Mouse (Mus musculus) heart, embryonic 12.5 days (tissue): ENCODE measurements around the gene Clec16a. TPM values are rescaled to one million over a fixed set of nuclear protein-coding genes. Genes with fewer than 3 reads are reported as not detected.

Experiments used
- ATAC-seq: fragments of 200-750 bp; cut with Nextera tagmentation; 2 replicates; pipeline ENCODE4 v1.8.0; 2017; ENCODE audit warnings: moderate TSS enrichment, moderate library complexity; ENCODE audit not compliant: insufficient number of reproducible peaks, low FRiP score
- H3K27ac ChIP-seq: fragments of 300-500 bp; sonication (generic); 2 replicates; pipeline ENCODE4 v1.5.1; 2016; ENCODE audit warnings: mild to moderate bottlenecking, moderate library complexity; ENCODE audit not compliant: poor library complexity, severe bottlenecking
- H3K27me3 ChIP-seq: fragments of 300-500 bp; sonication (generic); replicated peaks from 2 replicates; pipeline ENCODE4 v1.6.1; 2016; ENCODE audit warnings: mild to moderate bottlenecking, moderate library complexity
- H3K36me3 ChIP-seq: fragments of 300-500 bp; sonication (generic); 2 replicates; pipeline ENCODE4 v1.6.1; 2016; ENCODE audit warnings: mild to moderate bottlenecking, moderate library complexity
- H3K4me1 ChIP-seq: fragments of 300-500 bp; sonication (generic); replicated peaks from 2 replicates; pipeline ENCODE4 v1.6.1; 2016; ENCODE audit warnings: mild to moderate bottlenecking
- H3K4me2 ChIP-seq: fragments of 300-500 bp; sonication (generic); 2 replicates; pipeline ENCODE4 v1.6.1; 2016; ENCODE audit warnings: mild to moderate bottlenecking, moderate library complexity
- H3K4me3 ChIP-seq: fragments of 300-500 bp; sonication (generic); 2 replicates; pipeline ENCODE4 v1.5.1; 2016; ENCODE audit warnings: mild to moderate bottlenecking
- H3K9ac ChIP-seq: fragments of 300-500 bp; sonication (generic); 2 replicates; pipeline ENCODE4 v1.6.1; 2016; ENCODE audit warnings: mild to moderate bottlenecking, moderate library complexity
- H3K9me3 ChIP-seq: fragments of 300-500 bp; sonication (generic); replicated peaks from 2 replicates; pipeline ENCODE4 v1.6.1; 2016; ENCODE audit warnings: mild to moderate bottlenecking, moderate library complexity
- WGBS: fragments of 180-500 bp; shearing (Covaris S2); methylation state at CpG from one replicate; pipeline ENCODE4 v1.1.7; 2016; 5-methylcytosine and 5-hydroxymethylcytosine counted together
- polyA plus RNA-seq: library from polyadenylated mRNA; unstranded; fragments of >200 nt; fragmentation: Nextera tagmentation; extraction: Ambion mirVana; gene quantifications from 2 replicates; pipeline ENCODE4 v1.2.1, GENCODE M21; 2016

The Clec16a gene
- polyA plus RNA-seq, 1 experiment from 2014 or later = 30.0 TPM

DNA sequence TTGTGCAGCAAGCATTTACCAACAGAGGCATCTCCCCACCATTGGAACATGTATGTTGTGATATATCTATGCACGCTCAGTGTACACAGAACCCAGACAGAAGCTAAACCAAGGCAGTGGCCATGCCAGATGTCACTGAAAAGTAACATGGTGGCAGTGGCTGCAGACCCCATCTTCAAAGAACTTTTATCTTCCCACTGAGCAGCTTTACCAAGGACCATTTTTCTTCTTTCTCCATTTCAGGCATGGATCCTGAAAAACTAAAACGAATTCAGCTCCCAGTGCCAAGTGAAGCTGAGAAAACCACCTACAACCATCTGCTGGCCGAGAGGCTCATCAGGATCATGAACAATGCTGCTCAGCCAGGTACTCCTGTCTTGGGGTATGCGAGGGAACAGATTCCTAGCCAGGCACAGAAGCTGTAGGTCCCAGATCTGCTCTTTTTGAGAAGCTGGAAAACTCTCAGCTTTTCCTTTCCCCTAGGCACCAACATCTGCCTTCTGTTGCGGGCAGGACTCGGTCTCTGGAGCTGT is 82.1 kb downstream of the Clec16a start:
- Histone ChIP-seq H3K9ac (no peak overlapping the region), H3K4me2 (no peak overlapping the region), H3K27ac (no peak overlapping the region), H3K4me1 (peaks cover 28% of the 10 kb centered on the region), H3K36me3 (peaks cover 10% of the 10 kb centered on the region; the same call in 1 of the 2 replicates), H3K4me3 (no peak overlapping the region), H3K9me3 (no peaks in the 10 kb centered on the region), H3K27me3 (no peaks in the 10 kb centered on the region)
- no peak for ATAC-seq
- 89% methylated on average over 6 of the region's 6 CpGs for WGBS

DNA sequence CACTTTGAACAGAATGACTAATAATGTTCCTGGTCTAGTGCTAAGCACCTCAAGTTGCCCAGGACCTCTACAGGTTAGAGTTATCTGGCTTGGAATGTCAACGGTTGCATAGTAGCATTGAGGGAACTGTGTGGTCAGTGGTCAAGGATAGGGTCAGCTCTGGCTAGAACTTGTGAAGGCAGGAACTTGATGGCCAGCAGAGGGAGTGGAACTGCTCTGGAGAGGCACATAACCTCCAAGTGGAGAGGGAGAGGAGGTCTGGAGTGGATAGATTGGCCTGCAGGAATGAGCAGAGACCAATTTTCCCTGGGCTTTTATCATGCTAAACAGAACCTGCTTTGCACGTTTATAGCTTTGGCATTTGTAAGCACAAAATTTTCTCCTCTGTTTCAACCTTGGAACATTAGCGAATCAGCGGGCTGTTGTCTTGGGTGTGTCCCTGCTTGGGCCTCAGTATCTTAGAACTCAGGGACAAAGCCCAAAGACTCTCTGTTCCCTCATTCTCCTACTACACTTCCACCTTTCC is 83.0 kb downstream of the Clec16a start:
- Histone ChIP-seq H3K27ac (peak overlapping the region; percentile 34; the same call in 1 of the 2 replicates), H3K36me3 (peaks cover 11% of the 10 kb centered on the region), H3K9me3 (no peaks in the 10 kb centered on the region), H3K4me3 (no peak overlapping the region), H3K27me3 (no peaks in the 10 kb centered on the region), H3K4me1 (peaks cover 28% of the 10 kb centered on the region), H3K4me2 (no peak overlapping the region), H3K9ac (no peak overlapping the region)
- WGBS = 73% methylated on average over 4 of the region's 4 CpGs
- ATAC-seq = no peak

DNA sequence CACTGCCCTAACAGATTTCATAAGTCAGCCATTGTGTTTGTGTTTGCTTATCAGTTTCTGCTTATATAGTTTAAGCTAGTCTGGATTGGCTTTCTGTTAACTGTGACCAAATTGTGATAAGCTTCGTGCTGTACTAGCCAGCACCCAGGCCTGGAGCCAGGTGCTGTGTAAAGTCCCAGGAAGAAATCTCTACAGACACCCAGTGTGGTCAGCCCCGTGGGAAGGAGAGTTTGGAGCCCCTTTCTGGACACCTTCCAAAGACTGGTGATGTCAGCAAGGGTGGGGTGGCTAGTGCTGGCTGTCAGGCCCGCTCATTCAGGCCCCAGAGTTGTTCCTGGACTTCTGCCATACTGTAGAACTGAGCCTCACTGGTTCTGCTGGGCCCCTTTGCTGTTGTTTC is 83.8 kb downstream of the Clec16a start:
- H3K36me3 ChIP-seq = peaks cover 14% of the 10 kb centered on the region
- peak overlapping the region; percentile 71; the same call in 1 of the 2 replicates for H3K27ac ChIP-seq
- no peak overlapping the region for H3K4me3 ChIP-seq
- peaks cover 28% of the 10 kb centered on the region for H3K4me1 ChIP-seq
- H3K4me2 ChIP-seq = no peak overlapping the region
- 25% methylated on average over 3 of the region's 3 CpGs for WGBS
- no peaks in the 10 kb centered on the region for H3K27me3 ChIP-seq
- no peak overlapping the region for H3K9ac ChIP-seq
- ATAC-seq = peak; percentile 75
- no peaks in the 10 kb centered on the region for H3K9me3 ChIP-seq

DNA sequence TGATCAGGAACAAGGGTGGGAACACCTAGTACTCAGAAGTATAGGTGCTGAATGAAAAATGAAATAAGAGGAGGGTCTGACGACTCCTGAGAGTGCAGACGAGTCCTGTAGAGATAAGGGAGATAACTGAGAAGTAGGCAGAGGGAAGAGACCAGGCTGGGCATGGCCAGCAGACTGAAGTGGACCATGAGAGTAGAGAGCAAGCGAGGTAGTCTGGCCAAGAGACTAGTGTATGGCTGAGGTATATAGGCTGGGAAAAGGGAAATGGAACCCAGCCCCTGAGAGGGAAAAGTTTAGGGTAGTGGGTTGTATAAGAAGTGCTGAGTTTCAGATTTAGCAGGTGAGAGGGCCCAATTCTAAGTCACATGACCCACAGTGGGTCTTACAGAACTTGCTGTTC is 84.2 kb downstream of the Clec16a start:
- peaks cover 14% of the 10 kb centered on the region for H3K36me3 ChIP-seq
- peaks cover 28% of the 10 kb centered on the region for H3K4me1 ChIP-seq
- no peak overlapping the region for H3K4me2 ChIP-seq
- no peaks in the 10 kb centered on the region for H3K9me3 ChIP-seq
- H3K27ac ChIP-seq = peak overlapping the region; percentile 71; the same call in 1 of the 2 replicates
- peak; percentile 57 for ATAC-seq
- no peak overlapping the region for H3K9ac ChIP-seq
- 35% methylated on average over 3 of the region's 3 CpGs for WGBS
- no peak overlapping the region for H3K4me3 ChIP-seq
- H3K27me3 ChIP-seq = no peaks in the 10 kb centered on the region

DNA sequence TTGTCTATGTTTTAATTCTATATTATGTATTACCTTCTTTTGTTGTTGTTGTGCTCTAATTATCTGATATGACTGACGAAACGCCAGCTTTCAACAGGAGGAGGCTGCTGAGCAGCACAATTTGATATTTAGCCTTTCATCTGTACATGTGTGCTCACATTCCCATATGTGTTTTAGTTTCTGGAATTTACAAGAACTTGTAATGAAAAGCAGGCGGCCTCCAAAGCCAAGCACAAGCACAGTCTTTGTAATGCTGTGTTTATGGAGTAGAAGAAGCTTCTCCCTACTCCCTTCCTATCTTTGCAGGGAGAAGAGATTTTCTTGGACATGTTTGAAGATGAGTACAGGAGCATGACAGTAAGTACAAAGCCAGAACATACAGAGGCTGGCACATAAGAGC is 89.8 kb downstream of the Clec16a start:
- no peak for ATAC-seq
- H3K4me1 ChIP-seq = peaks cover 37% of the 10 kb centered on the region
- H3K27ac ChIP-seq = no peak overlapping the region

DNA sequence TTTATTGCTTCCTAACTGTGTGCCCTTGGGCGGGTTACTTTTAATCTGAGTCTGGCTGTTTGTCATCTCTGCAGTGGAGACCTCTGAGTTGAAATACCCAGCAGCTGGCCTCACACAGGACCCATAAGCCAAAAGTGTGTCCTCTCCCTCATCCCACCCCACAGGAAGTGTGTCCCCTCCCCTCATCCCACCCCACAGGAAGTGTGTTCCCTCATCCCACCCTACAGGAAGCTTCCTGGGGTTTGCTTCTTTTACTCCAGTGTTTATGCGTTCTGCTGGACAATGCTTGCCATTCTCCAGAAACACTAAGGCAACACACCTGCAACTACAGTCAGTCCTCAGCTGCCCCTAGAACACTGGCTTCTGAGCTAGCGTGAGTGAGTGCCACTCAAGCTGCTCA is 92.8 kb downstream of the Clec16a start:
- Histone ChIP-seq H3K27me3 (no peaks in the 10 kb centered on the region), H3K4me3 (no peak overlapping the region), H3K9me3 (no peaks in the 10 kb centered on the region), H3K4me1 (peaks cover 44% of the 10 kb centered on the region), H3K36me3 (peaks cover 4% of the 10 kb centered on the region), H3K27ac (no peak overlapping the region), H3K9ac (no peak overlapping the region), H3K4me2 (no peak overlapping the region)
- peak; percentile 24; the same call in 1 of the 2 replicates for ATAC-seq
- 59% methylated on average over 3 of the region's 3 CpGs for WGBS

More for the DNA sequence above, 89.8 kb downstream of the Clec16a start:
- H3K9me3 ChIP-seq = no peaks in the 10 kb centered on the region
- no peak overlapping the region for H3K4me3 ChIP-seq
- no peaks in the 10 kb centered on the region for H3K27me3 ChIP-seq
- peaks cover 10% of the 10 kb centered on the region for H3K36me3 ChIP-seq
- no peak overlapping the region for H3K9ac ChIP-seq
- 81% methylated on average over 3 of the region's 3 CpGs for WGBS
- no peak overlapping the region for H3K4me2 ChIP-seq

DNA sequence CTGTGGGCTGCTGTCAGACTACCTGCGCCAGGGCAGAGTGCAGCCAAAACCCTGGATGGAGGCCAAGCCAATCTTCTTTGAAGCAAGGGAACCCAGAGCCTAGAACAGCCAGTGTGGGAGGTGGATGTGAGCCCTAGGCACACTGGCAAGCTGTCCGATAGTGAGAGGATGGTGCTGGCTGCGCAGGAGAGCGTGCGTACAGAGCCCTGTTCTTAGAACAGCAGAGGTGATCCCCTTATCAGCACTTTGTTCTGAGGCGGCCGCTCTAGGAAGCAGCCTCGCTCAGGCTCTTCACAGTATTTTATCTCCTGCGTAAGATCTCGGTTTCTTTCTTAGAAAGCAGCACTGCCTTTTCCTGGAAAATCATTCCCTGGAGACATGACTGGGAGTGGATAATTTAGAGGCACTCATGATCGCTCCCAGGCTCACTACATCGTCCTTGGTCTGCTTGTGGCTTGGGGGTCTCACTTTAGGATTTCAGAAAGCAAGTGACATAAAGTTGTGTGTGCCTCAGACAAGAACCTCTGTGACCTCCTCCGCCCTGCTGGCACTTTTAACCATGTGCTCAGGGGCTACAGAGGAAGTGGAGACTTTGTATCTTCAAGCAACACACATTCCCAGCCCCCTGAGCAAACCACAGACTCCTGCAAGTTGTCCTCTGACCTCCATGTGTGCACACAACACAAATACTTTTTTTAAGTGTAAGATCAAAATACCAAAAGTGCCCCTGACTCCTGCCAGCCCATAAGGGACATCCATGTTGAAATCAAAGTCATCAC is 94.2 kb downstream of the Clec16a start:
- WGBS = 22% methylated on average over 13 of the region's 13 CpGs
- H3K4me2 ChIP-seq = no peak overlapping the region
- H3K27me3 ChIP-seq = no peaks in the 10 kb centered on the region
- no peak overlapping the region for H3K4me3 ChIP-seq
- H3K4me1 ChIP-seq = peaks cover 45% of the 10 kb centered on the region
- ATAC-seq = peak; percentile 49; the same call in 1 of the 2 replicates
- 0 out of 2 replicates have a peak overlapping the region, but pooled peaks have one; percentile 44 for H3K9ac ChIP-seq
- H3K9me3 ChIP-seq = no peaks in the 10 kb centered on the region
- no peak overlapping the region for H3K27ac ChIP-seq
- no peaks in the 10 kb centered on the region for H3K36me3 ChIP-seq

DNA sequence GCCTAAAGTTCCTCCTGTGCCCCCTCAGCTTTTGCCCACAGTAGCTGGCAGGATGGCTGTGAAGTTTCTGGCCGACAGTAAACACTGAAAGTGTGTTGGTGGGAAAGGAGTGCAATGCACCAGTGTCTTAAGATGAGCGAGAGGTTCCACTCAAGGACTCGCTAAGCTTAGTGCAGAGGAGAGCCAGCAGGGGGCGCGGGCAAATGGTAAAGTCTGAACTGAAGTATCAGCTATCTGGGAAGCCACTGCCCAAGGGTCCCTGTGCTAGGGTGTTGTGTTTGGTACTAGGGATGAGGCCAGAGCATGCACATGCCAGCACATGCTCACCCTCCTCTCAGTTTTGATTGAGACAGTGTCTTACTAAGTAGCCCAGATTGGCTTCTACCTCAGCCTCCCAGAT is 94.9 kb downstream of the Clec16a start:
- H3K9me3 ChIP-seq = no peaks in the 10 kb centered on the region
- H3K27ac ChIP-seq = no peak overlapping the region
- no peaks in the 10 kb centered on the region for H3K27me3 ChIP-seq
- no peak overlapping the region for H3K4me3 ChIP-seq
- no peak overlapping the region for H3K9ac ChIP-seq
- ATAC-seq = peak; percentile 54; the same call in 1 of the 2 replicates
- peaks cover 45% of the 10 kb centered on the region for H3K4me1 ChIP-seq
- WGBS = 5% methylated on average over 5 of the region's 5 CpGs
- H3K4me2 ChIP-seq = no peak overlapping the region
- no peaks in the 10 kb centered on the region for H3K36me3 ChIP-seq

DNA sequence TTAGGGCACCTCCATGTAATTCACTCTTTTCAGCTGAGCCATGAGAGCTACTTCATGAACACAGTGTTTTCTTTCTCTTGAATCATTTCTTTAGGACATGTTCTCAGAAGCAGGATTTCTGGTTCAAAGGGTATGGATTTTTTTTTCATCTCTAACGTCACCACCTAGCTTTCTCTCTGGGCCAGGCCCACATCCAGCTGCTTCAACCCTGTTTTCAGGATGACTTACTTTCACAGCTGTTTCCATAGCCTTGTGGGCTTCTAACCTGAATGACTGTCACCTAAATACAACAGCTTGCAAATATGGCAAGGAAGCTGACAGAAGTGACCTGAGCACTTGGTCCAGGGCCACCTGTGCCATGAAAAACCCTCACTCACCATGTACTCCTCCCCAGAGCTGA is 96.0 kb downstream of the Clec16a start:
- no peak overlapping the region for H3K27ac ChIP-seq
- ATAC-seq = no peak
- no peak overlapping the region for H3K4me3 ChIP-seq
- H3K9ac ChIP-seq = no peak overlapping the region
- peaks cover 45% of the 10 kb centered on the region for H3K4me1 ChIP-seq
- no peaks in the 10 kb centered on the region for H3K27me3 ChIP-seq
- no peaks in the 10 kb centered on the region for H3K36me3 ChIP-seq
- WGBS = 90% methylated on average over 1 of the region's 1 CpGs
- H3K4me2 ChIP-seq = no peak overlapping the region
- H3K9me3 ChIP-seq = no peaks in the 10 kb centered on the region

DNA sequence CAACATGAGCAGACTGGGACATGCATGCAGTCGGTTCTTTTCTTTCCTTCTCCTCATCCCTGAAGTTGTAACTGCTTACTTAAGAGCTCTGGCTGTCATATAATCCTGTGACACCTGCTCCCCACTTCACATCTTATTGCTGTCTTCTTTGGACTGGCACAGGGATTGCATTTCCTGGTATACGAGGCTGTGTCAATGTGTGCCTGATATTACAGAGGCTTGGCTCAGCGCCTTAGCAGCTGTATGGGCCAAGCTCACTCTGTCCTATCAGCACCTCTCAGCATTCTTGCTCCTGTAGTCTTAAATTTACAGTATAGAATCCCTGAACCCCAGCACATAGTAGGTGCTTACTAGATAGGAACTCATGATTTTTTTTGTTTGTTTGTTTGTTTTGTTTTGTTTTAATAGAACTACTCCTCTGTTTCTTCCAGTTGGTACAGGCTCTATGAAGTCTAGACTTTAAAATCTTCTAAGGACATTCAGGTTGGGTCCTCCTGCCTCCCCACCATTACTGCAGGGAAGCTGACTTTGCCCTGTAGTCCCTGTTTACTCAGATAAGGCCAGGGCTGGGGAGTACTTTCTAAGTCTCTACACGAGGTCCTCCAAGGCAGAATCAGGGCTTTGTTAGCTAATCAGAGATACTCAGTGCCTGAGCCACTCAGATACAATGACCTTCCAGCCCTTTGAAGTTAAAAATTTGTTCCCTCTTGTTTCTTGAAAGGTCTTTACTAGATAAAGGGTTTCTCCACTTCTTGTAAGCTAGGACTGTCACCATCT is 97.9 kb downstream of the Clec16a start:
- 21% methylated on average over 4 of the region's 4 CpGs for WGBS

DNA sequence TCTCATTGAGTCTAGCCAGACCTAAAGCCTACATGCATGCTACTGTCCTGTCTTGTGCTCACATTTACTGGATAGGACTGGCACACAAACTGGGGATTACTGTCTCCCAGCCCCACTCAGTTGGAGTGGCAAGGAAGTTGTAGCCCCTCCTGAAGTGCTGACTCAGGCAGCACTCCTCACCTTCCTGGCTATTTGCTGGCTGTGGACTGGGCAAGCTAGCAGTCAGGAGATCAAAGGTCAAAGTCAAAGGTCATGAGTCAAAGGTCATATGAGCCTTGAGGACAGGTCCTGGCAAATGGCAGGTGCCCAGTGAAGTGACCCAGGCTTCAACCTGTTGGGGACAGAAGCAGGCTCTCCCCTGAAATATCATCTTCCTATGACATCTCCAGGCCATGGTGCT is 99.1 kb downstream of the Clec16a start:
- no peaks in the 10 kb centered on the region for H3K36me3 ChIP-seq
- H3K4me3 ChIP-seq = no peak overlapping the region
- no peak for ATAC-seq
- no peaks in the 10 kb centered on the region for H3K9me3 ChIP-seq
- peaks cover 16% of the 10 kb centered on the region for H3K4me1 ChIP-seq
- no peak overlapping the region for H3K27ac ChIP-seq
- no peak overlapping the region for H3K4me2 ChIP-seq
- no peak overlapping the region for H3K9ac ChIP-seq
- H3K27me3 ChIP-seq = no peaks in the 10 kb centered on the region

More for the DNA sequence above, 97.9 kb downstream of the Clec16a start:
- Histone ChIP-seq H3K9me3 (no peaks in the 10 kb centered on the region), H3K36me3 (no peaks in the 10 kb centered on the region), H3K4me2 (no peak overlapping the region), H3K27ac (no peak overlapping the region), H3K9ac (no peak overlapping the region), H3K4me3 (no peak overlapping the region), H3K4me1 (peaks cover 28% of the 10 kb centered on the region), H3K27me3 (no peaks in the 10 kb centered on the region)
- no peak for ATAC-seq
